Mouse (Mus musculus): Measurements from ENCODE around the gene Grid1. TPM values are rescaled to one million over a fixed set of nuclear protein-coding genes. Genes with fewer than 3 reads are reported as not detected.
A peak's percentile ranks its signal among the peaks of the same experiment; 100 is the strongest.

Gene Grid1
- polyA plus RNA-seq, 1 experiment from 2014 or later = 0.24 TPM

- Histone ChIP-seq H3K4me1 (no peaks in the 10 kb centered on the region), H3K4me3 (no peak overlapping the region), H3K36me3 (replicated peaks) (no peaks in the 10 kb centered on the region), H3K27ac (no peak overlapping the region), H3K9me3 (no peaks in the 10 kb centered on the region), H3K27me3 (ENCODE audit: poor library complexity, severe bottlenecking) (no peaks in the 10 kb centered on the region)
- 91% methylated on average over 1 of the region's 1 CpGs for WGBS
- DNase-seq (ENCODE audit: extremely low spot score, low spot score) = no peak
These were observed 260.0 kb downstream of the Grid1 start for GRCm38 (mm10) chr14:35079954-35080353.

GRCm38 (mm10) chr14:35092646-35093045, 272.7 kb downstream of the Grid1 start:
- no peaks in the 10 kb centered on the region for H3K36me3 ChIP-seq (replicated peaks)
- H3K27ac ChIP-seq = no peak overlapping the region
- H3K4me3 ChIP-seq = no peak overlapping the region
- 90% methylated on average over 4 of the region's 4 CpGs for WGBS
- H3K9me3 ChIP-seq = no peaks in the 10 kb centered on the region
- peaks cover 22% of the 10 kb centered on the region for H3K27me3 ChIP-seq (ENCODE audit: poor library complexity, severe bottlenecking)
- H3K4me1 ChIP-seq = peaks cover 29% of the 10 kb centered on the region
- DNase-seq (ENCODE audit: extremely low spot score, low spot score) = no peak

- no peak overlapping the region for H3K4me3 ChIP-seq
- no peak overlapping the region for H3K27ac ChIP-seq
- no peaks in the 10 kb centered on the region for H3K9me3 ChIP-seq
- H3K27me3 ChIP-seq (ENCODE audit: poor library complexity, severe bottlenecking) = peaks cover 24% of the 10 kb centered on the region
- H3K4me1 ChIP-seq = peaks cover 29% of the 10 kb centered on the region
- 72% methylated on average over 6 of the region's 6 CpGs for WGBS
- DNase-seq (ENCODE audit: extremely low spot score, low spot score) = no peak
- no peaks in the 10 kb centered on the region for H3K36me3 ChIP-seq (replicated peaks)
These were observed 273.8 kb downstream of the Grid1 start for GRCm38 (mm10) chr14:35093561-35094186.

GRCm38 (mm10) chr14:35095506-35096059, 275.7 kb downstream of the Grid1 start:
- WGBS = 33% methylated on average over 9 of the region's 9 CpGs
- H3K27ac ChIP-seq = no peak overlapping the region

GRCm38 (mm10) chr14:35096085-35096484, 276.2 kb downstream of the Grid1 start:
- DNase-seq (ENCODE audit: extremely low spot score, low spot score) = no peak
- H3K9me3 ChIP-seq = no peaks in the 10 kb centered on the region
- H3K4me3 ChIP-seq = no peak overlapping the region
- no peak overlapping the region for H3K27ac ChIP-seq
- no peaks in the 10 kb centered on the region for H3K36me3 ChIP-seq (replicated peaks)
- peaks cover 29% of the 10 kb centered on the region for H3K4me1 ChIP-seq
- H3K27me3 ChIP-seq (ENCODE audit: poor library complexity, severe bottlenecking) = peaks cover 31% of the 10 kb centered on the region
- WGBS = 67% methylated on average over 4 of the region's 4 CpGs

More at GRCm38 (mm10) chr14:35095506-35096059, 275.7 kb downstream of the Grid1 start:
- Histone ChIP-seq H3K4me1 (peaks cover 29% of the 10 kb centered on the region), H3K36me3 (replicated peaks) (no peaks in the 10 kb centered on the region), H3K4me3 (no peak overlapping the region), H3K9me3 (no peaks in the 10 kb centered on the region), H3K27me3 (ENCODE audit: poor library complexity, severe bottlenecking) (peaks cover 31% of the 10 kb centered on the region)
- DNase-seq (ENCODE audit: extremely low spot score, low spot score) = no peak

- no peak for DNase-seq (ENCODE audit: extremely low spot score, low spot score)
- H3K27ac ChIP-seq = no peak overlapping the region
- peaks cover 29% of the 10 kb centered on the region for H3K4me1 ChIP-seq
- H3K9me3 ChIP-seq = no peaks in the 10 kb centered on the region
- H3K4me3 ChIP-seq = no peak overlapping the region
- no peaks in the 10 kb centered on the region for H3K36me3 ChIP-seq (replicated peaks)
- H3K27me3 ChIP-seq (ENCODE audit: poor library complexity, severe bottlenecking) = peaks cover 31% of the 10 kb centered on the region
- WGBS = 88% methylated on average over 5 of the region's 5 CpGs
These were observed 277.3 kb downstream of the Grid1 start for GRCm38 (mm10) chr14:35097166-35097565.

- Histone ChIP-seq H3K27ac (no peak overlapping the region), H3K4me3 (no peak overlapping the region), H3K27me3 (ENCODE audit: poor library complexity, severe bottlenecking) (peaks cover 6% of the 10 kb centered on the region), H3K4me1 (no peaks in the 10 kb centered on the region), H3K9me3 (no peaks in the 10 kb centered on the region), H3K36me3 (replicated peaks) (no peaks in the 10 kb centered on the region)
- 88% methylated on average over 5 of the region's 5 CpGs for WGBS
- DNase-seq (ENCODE audit: extremely low spot score, low spot score) = no peak
These were observed 283.8 kb downstream of the Grid1 start for GRCm38 (mm10) chr14:35103639-35104210.

- no peaks in the 10 kb centered on the region for H3K36me3 ChIP-seq (replicated peaks)
- H3K9me3 ChIP-seq = no peaks in the 10 kb centered on the region
- 86% methylated on average over 3 of the region's 3 CpGs for WGBS
- peaks cover 12% of the 10 kb centered on the region for H3K4me1 ChIP-seq
- DNase-seq (ENCODE audit: extremely low spot score, low spot score) = no peak
- no peak overlapping the region for H3K4me3 ChIP-seq
- peaks cover 19% of the 10 kb centered on the region for H3K27me3 ChIP-seq (ENCODE audit: poor library complexity, severe bottlenecking)
- no peak overlapping the region for H3K27ac ChIP-seq
These were observed 287.7 kb downstream of the Grid1 start for GRCm38 (mm10) chr14:35107596-35107995.

GRCm38 (mm10) chr14:35110928-35111327, 291.0 kb downstream of the Grid1 start:
- whole genome bisulfite sequencing = 82% methylated on average over 1 of the region's 1 CpGs
- Histone ChIP-seq H3K9me3 (no peaks in the 10 kb centered on the region), H3K27ac (no peak overlapping the region), H3K36me3 (replicated peaks) (no peaks in the 10 kb centered on the region), H3K4me3 (no peak overlapping the region), H3K4me1 (peaks cover 23% of the 10 kb centered on the region), H3K27me3 (ENCODE audit: poor library complexity, severe bottlenecking) (peaks cover 37% of the 10 kb centered on the region)
- peak; percentile 20 for DNase-seq (ENCODE audit: extremely low spot score, low spot score)

GRCm38 (mm10) chr14:35112327-35113275, 292.7 kb downstream of the Grid1 start:
- peak; percentile 27 for DNase-seq (ENCODE audit: extremely low spot score, low spot score)
- 42% methylated on average over 11 of the region's 11 CpGs for WGBS
- no peak overlapping the region for H3K27ac ChIP-seq
- peaks cover 23% of the 10 kb centered on the region for H3K4me1 ChIP-seq
- H3K9me3 ChIP-seq = no peaks in the 10 kb centered on the region
- no peak overlapping the region for H3K4me3 ChIP-seq
- H3K27me3 ChIP-seq (ENCODE audit: poor library complexity, severe bottlenecking) = peaks cover 54% of the 10 kb centered on the region
- H3K36me3 ChIP-seq (replicated peaks) = no peaks in the 10 kb centered on the region

- peaks cover 23% of the 10 kb centered on the region for H3K4me1 ChIP-seq
- no peak for DNase-seq (ENCODE audit: extremely low spot score, low spot score)
- no peaks in the 10 kb centered on the region for H3K9me3 ChIP-seq
- no peak overlapping the region for H3K27ac ChIP-seq
- peaks cover 61% of the 10 kb centered on the region for H3K27me3 ChIP-seq (ENCODE audit: poor library complexity, severe bottlenecking)
- H3K36me3 ChIP-seq (replicated peaks) = no peaks in the 10 kb centered on the region
- WGBS = 40% methylated on average over 2 of the region's 2 CpGs
- no peak overlapping the region for H3K4me3 ChIP-seq
These were observed 293.4 kb downstream of the Grid1 start for GRCm38 (mm10) chr14:35113276-35113645.

GRCm38 (mm10) chr14:35115913-35116312, 296.0 kb downstream of the Grid1 start:
- 64% methylated on average over 3 of the region's 3 CpGs for WGBS
- peaks cover 61% of the 10 kb centered on the region for H3K27me3 ChIP-seq (ENCODE audit: poor library complexity, severe bottlenecking)
- DNase-seq (ENCODE audit: extremely low spot score, low spot score) = no peak
- no peak overlapping the region for H3K27ac ChIP-seq
- no peak overlapping the region for H3K4me3 ChIP-seq
- H3K9me3 ChIP-seq = no peaks in the 10 kb centered on the region
- no peaks in the 10 kb centered on the region for H3K36me3 ChIP-seq (replicated peaks)
- H3K4me1 ChIP-seq = peaks cover 23% of the 10 kb centered on the region

All from forebrain, embryonic 10.5 days (tissue).